In genomic region chr15:11355865-11356264, GRCm38 (mm10) we compare ENCODE assay signal across 22 mouse cellular contexts. TPM values are rescaled to one million over a fixed set of nuclear protein-coding genes. Genes with fewer than 3 reads are reported as not detected.
DNase-seq lines count a peak whose midpoint lies in the region; ATAC-seq and TF ChIP-seq lines count a peak whose summit lies in the region.
"Had no signal": no experiment of that assay in that cellular context is flagged by ENCODE, and none has a peak within 500 bp of the region (broad histone marks: within the 10 kb centered on the region; RNA-seq: fewer than 3 reads in every experiment).

No protein-coding gene starts in this region.

- H3K4me1 ChIP-seq in embryonic facial prominence, embryonic 11.5 days (ENCODE audit: control insufficient read depth, insufficient read depth, low read length): no peaks in the 10 kb centered on the region
- peaks cover 9% of the 10 kb centered on the region; the same call in 1 of the 2 replicates for H3K4me1 ChIP-seq in embryonic facial prominence, embryonic 10.5 days
- no peaks in the 10 kb centered on the region for H3K4me1 ChIP-seq in intestine, embryonic 15.5 days (replicated peaks)
- H3K4me1 ChIP-seq in intestine, embryonic 16.5 days (ENCODE audit: control insufficient read depth, insufficient read depth, low read length): no peaks in the 10 kb centered on the region
- no peaks in the 10 kb centered on the region for H3K4me1 ChIP-seq in intestine, postnatal 0 days (replicated peaks; ENCODE audit: control insufficient read depth, insufficient read depth, low read length)
- H3K4me1 ChIP-seq: forebrain, embryonic 12.5 days; limb, embryonic 13.5 days; liver, embryonic 13.5 days; neural tube, embryonic 12.5 days; stomach, embryonic 15.5 days had no signal

- no peak overlapping the region for H3K9ac ChIP-seq in embryonic facial prominence, embryonic 11.5 days (replicated peaks; ENCODE audit: low read length)
- H3K9ac ChIP-seq in intestine, embryonic 15.5 days: no peak overlapping the region
- H3K9ac ChIP-seq in intestine, embryonic 16.5 days (ENCODE audit: low read depth, low read length): no peak overlapping the region
- H3K9ac ChIP-seq in intestine, postnatal 0 days (ENCODE audit: low read depth, low read length): no peak overlapping the region
- H3K9ac ChIP-seq: forebrain, embryonic 12.5 days; hindbrain, embryonic 14.5 days; limb, embryonic 13.5 days; liver, embryonic 13.5 days; lung, embryonic 14.5 days; neural tube, embryonic 12.5 days; stomach, embryonic 15.5 days had no signal

- 54% methylated on average over 3 of the region's 3 CpGs for WGBS in embryonic facial prominence, embryonic 11.5 days
- WGBS in embryonic facial prominence, embryonic 10.5 days: 43% methylated on average over 3 of the region's 3 CpGs
- WGBS in intestine, embryonic 15.5 days: 71% methylated on average over 3 of the region's 3 CpGs
- 74% methylated on average over 3 of the region's 3 CpGs for WGBS in intestine, embryonic 16.5 days
- 76% methylated on average over 3 of the region's 3 CpGs for WGBS in intestine, postnatal 0 days

- H3K27me3 ChIP-seq in embryonic facial prominence, embryonic 11.5 days (ENCODE audit: control insufficient read depth, insufficient read depth, low read length): no peaks in the 10 kb centered on the region
- H3K27me3 ChIP-seq in embryonic facial prominence, embryonic 10.5 days (replicated peaks; ENCODE audit: low read depth, poor library complexity, severe bottlenecking): no peaks in the 10 kb centered on the region
- H3K27me3 ChIP-seq in intestine, embryonic 15.5 days (replicated peaks): no peaks in the 10 kb centered on the region
- H3K27me3 ChIP-seq in intestine, embryonic 16.5 days (replicated peaks; ENCODE audit: control insufficient read depth, insufficient read depth, low read length): no peaks in the 10 kb centered on the region
- no peaks in the 10 kb centered on the region for H3K27me3 ChIP-seq in intestine, postnatal 0 days (replicated peaks; ENCODE audit: control insufficient read depth, insufficient read depth, low read length)
- H3K27me3 ChIP-seq: forebrain, embryonic 12.5 days; limb, embryonic 13.5 days; liver, embryonic 13.5 days; neural tube, embryonic 12.5 days; stomach, embryonic 15.5 days had no signal

- no peak overlapping the region for H3K4me3 ChIP-seq in embryonic facial prominence, embryonic 11.5 days (ENCODE audit: low read depth, low read length)
- H3K4me3 ChIP-seq in embryonic facial prominence, embryonic 10.5 days: no peak overlapping the region
- H3K4me3 ChIP-seq in intestine, embryonic 15.5 days (replicated peaks): no peak overlapping the region
- H3K4me3 ChIP-seq in intestine, embryonic 16.5 days (ENCODE audit: low read length): no peak overlapping the region
- H3K4me3 ChIP-seq in intestine, postnatal 0 days (ENCODE audit: low read depth, low read length): no peak overlapping the region
- H3K4me3 ChIP-seq: forebrain, embryonic 12.5 days; limb, embryonic 13.5 days; liver, embryonic 13.5 days; neural tube, embryonic 12.5 days; stomach, embryonic 15.5 days had no signal

- H3K4me2 ChIP-seq in embryonic facial prominence, embryonic 11.5 days (ENCODE audit: low read depth, low read length): no peak overlapping the region
- H3K4me2 ChIP-seq in intestine, embryonic 15.5 days (replicated peaks): no peak overlapping the region
- H3K4me2 ChIP-seq in intestine, embryonic 16.5 days (ENCODE audit: low read depth, low read length): no peak overlapping the region
- H3K4me2 ChIP-seq in intestine, postnatal 0 days (replicated peaks; ENCODE audit: low read depth): no peak overlapping the region
- H3K4me2 ChIP-seq: forebrain, embryonic 12.5 days; hindbrain, embryonic 14.5 days; limb, embryonic 13.5 days; liver, embryonic 13.5 days; lung, embryonic 14.5 days; neural tube, embryonic 12.5 days; stomach, embryonic 15.5 days had no signal

- ATAC-seq in embryonic facial prominence, embryonic 11.5 days (replicated peaks; ENCODE audit: insufficient number of reproducible peaks, low FRiP score, low TSS enrichment, low read depth): no peak
- ATAC-seq in intestine, embryonic 15.5 days: peak; percentile 10; the same call in 1 of the 2 replicates
- ATAC-seq in intestine, embryonic 16.5 days: no peak
- no peak for ATAC-seq in intestine, postnatal 0 days

- no peak overlapping the region for H3K27ac ChIP-seq in embryonic facial prominence, embryonic 11.5 days (replicated peaks; ENCODE audit: low read depth, low read length)
- no peak overlapping the region for H3K27ac ChIP-seq in embryonic facial prominence, embryonic 10.5 days (replicated peaks)
- H3K27ac ChIP-seq in intestine, embryonic 15.5 days: no peak overlapping the region
- H3K27ac ChIP-seq in intestine, embryonic 16.5 days (ENCODE audit: low read length): no peak overlapping the region
- no peak overlapping the region for H3K27ac ChIP-seq in intestine, postnatal 0 days (ENCODE audit: low read depth, low read length)
- H3K27ac ChIP-seq: forebrain, embryonic 12.5 days; hindbrain, embryonic 14.5 days; kidney, postnatal 0 days; limb, embryonic 13.5 days; liver, embryonic 13.5 days; neural tube, embryonic 12.5 days; stomach, embryonic 15.5 days had no signal

- 0 out of 2 replicates have a peak, but pooled peaks have one; percentile 14 for TF ChIP-seq CTCF in intestine, postnatal 0 days (IDR thresholded peaks at IDR 0.05; ENCODE audit: low read depth)

- no peaks in the 10 kb centered on the region for H3K36me3 ChIP-seq in embryonic facial prominence, embryonic 11.5 days (replicated peaks; ENCODE audit: control insufficient read depth, insufficient read depth, low read depth, low read length)
- no peaks in the 10 kb centered on the region for H3K36me3 ChIP-seq in embryonic facial prominence, embryonic 10.5 days (replicated peaks)
- no peaks in the 10 kb centered on the region for H3K36me3 ChIP-seq in intestine, embryonic 15.5 days
- no peaks in the 10 kb centered on the region for H3K36me3 ChIP-seq in intestine, embryonic 16.5 days (ENCODE audit: control insufficient read depth, insufficient read depth, low read length)
- no peaks in the 10 kb centered on the region for H3K36me3 ChIP-seq in intestine, postnatal 0 days (ENCODE audit: control insufficient read depth, insufficient read depth)
- H3K36me3 ChIP-seq: forebrain, embryonic 12.5 days; limb, embryonic 13.5 days; liver, embryonic 13.5 days; neural tube, embryonic 12.5 days; stomach, embryonic 15.5 days had no signal

- DNase-seq in embryonic facial prominence, embryonic 11.5 days (ENCODE audit: low spot score): peak; percentile 29
- no peak for DNase-seq in embryonic facial prominence, embryonic 10.5 days (ENCODE audit: low spot score)
- DNase-seq in MN1 (ENCODE audit: low spot score): peak; percentile 84
- no peak for DNase-seq in thymus, postnatal 25 days
- DNase-seq in frontal cortex, adult 2 months (ENCODE audit: extremely low spot score in 1 of 2, low spot score in 1 of 2): no peak
- DNase-seq: cerebellum, adult 9-10 months; gastrocnemius, postnatal 36 days; kidney, adult 18-20 months; layer of hippocampus, postnatal 36 days; liver, embryonic 13.5 days; lung, embryonic 14.5 days; lung, postnatal 4 days; right cerebral cortex, postnatal 25 days had no signal

- no peaks in the 10 kb centered on the region for H3K9me3 ChIP-seq in embryonic facial prominence, embryonic 11.5 days (replicated peaks; ENCODE audit: control insufficient read depth, low read length)
- no peaks in the 10 kb centered on the region for H3K9me3 ChIP-seq in embryonic facial prominence, embryonic 10.5 days
- H3K9me3 ChIP-seq in intestine, embryonic 15.5 days: no peaks in the 10 kb centered on the region
- H3K9me3 ChIP-seq in intestine, embryonic 16.5 days (ENCODE audit: control insufficient read depth, low read length): no peaks in the 10 kb centered on the region
- H3K9me3 ChIP-seq in intestine, postnatal 0 days (ENCODE audit: control insufficient read depth): no peaks in the 10 kb centered on the region
- H3K9me3 ChIP-seq: forebrain, embryonic 12.5 days; limb, embryonic 13.5 days; liver, embryonic 13.5 days; neural tube, embryonic 12.5 days; stomach, embryonic 15.5 days had no signal

RNA-seq across cellular contexts. Expression of gene Tars, which starts 43.6 kb away (rescaled TPM):
- polyA plus RNA-seq in embryonic facial prominence, embryonic 11.5 days (2014; fragmentation: Nextera tagmentation; extraction: Ambion mirVana): 98.3 and 116 TPM in 2 replicates
- 88.5 and 91.3 TPM in 2 replicates for polyA plus RNA-seq in embryonic facial prominence, embryonic 10.5 days (2016; fragmentation: Nextera tagmentation; extraction: Ambion mirVana)
- 67.8 and 77.8 TPM in 2 replicates for polyA plus RNA-seq in intestine, embryonic 15.5 days (2015; fragmentation: Nextera tagmentation; extraction: Ambion mirVana)
- 64.3 and 69.3 TPM in 2 replicates for polyA plus RNA-seq in intestine, embryonic 16.5 days (2015; fragmentation: Nextera tagmentation; extraction: Ambion mirVana)
- polyA plus RNA-seq in intestine, postnatal 0 days (2015; fragmentation: Nextera tagmentation; extraction: Ambion mirVana): 29.1 and 31.6 TPM in 2 replicates
- polyA plus RNA-seq in frontal cortex, adult 2 months (2012; rRNA removed): 33.0 and 34.7 TPM in 2 replicates

Comparison
In these comparisons a context has a peak if more than half of its experiments do, and no peak if none do; other contexts are left out.
1. DNase-seq: peak in embryonic facial prominence, embryonic 11.5 days (single experiment) and MN1 (single experiment); none in embryonic facial prominence, embryonic 10.5 days (single experiment), thymus, postnatal 25 days (single experiment) and frontal cortex, adult 2 months (0 of 2).